Mouse (Mus musculus): ENCODE data around the gene Rnls.

Gene Rnls

GRCm38 (mm10) chr19:33178866-33179265 is 213.2 kb downstream of the Rnls start:
- DNase-seq = no peak

GRCm38 (mm10) chr19:33178367-33178766 is 213.7 kb downstream of the Rnls start:
- DNase-seq = no peak

DNA sequence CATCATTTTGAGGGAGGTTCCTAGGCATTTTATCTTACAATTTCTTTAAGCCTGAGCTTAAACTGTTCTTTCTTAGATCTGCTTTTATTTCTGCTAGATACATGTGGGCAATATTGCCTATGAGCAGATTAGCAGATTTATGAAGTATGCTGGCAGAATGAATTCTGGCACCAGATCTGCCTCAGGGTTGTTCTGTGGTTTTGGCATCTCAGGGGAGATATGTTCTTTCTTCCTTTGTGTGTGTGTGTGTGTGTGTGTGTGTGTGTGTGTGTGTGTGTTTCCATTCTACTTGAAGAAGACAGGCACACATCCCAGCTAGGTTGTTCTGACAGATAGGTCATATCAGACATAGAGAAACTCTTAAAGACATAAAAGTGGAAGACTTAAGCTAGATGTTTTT is 218.1 kb downstream of the Rnls start:
- DNase-seq = no peak

GRCm38 (mm10) chr19:33169881-33170280 is 222.2 kb downstream of the Rnls start:
- DNase-seq = no peak

GRCm38 (mm10) chr19:33167528-33168264 is 224.4 kb downstream of the Rnls start:
- DNase-seq = no peak

- DNase-seq = no peak
These were observed 227.3 kb downstream of the Rnls start for GRCm38 (mm10) chr19:33164801-33165200.

DNA sequence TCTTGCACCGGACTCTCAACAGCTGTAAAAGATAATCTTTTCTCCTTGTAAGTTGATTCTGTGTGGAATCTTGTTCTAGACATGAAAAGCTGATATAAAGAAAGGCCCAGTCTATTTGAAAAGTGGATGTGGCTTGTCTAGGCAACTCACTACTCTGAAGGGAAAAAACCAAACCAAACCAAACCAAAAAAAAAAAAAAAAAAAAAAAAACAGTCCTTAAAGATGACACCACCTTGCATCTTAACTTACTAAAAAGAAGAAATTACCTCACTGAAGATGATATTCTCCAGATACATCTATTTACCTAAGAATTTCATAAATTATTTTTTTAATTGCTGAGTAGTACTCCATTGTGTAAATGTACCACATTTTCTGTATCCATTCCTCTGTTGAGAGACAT is 230.2 kb downstream of the Rnls start:
- DNase-seq = no peak

GRCm38 (mm10) chr19:33159897-33160296 is 232.2 kb downstream of the Rnls start:
- no peak for DNase-seq

DNA sequence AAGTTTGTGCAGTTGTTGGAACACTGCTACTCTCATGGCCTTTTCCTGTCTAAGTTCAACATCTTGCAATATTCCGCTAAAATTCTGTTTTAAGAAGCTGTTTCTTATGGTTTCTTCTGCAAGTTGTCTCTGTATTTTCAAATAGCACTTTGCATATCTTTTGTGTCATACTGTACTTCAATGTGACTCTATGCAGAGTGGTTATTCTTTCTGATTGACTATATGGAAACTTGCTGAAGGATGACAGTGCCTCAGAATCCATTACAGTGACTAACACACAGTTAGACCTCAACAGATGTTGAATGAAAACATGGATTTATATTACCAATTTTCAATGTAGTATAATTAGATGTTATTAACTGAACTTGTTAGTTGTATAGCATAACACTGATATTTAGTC is 232.9 kb downstream of the Rnls start:
- no peak for DNase-seq

DNA sequence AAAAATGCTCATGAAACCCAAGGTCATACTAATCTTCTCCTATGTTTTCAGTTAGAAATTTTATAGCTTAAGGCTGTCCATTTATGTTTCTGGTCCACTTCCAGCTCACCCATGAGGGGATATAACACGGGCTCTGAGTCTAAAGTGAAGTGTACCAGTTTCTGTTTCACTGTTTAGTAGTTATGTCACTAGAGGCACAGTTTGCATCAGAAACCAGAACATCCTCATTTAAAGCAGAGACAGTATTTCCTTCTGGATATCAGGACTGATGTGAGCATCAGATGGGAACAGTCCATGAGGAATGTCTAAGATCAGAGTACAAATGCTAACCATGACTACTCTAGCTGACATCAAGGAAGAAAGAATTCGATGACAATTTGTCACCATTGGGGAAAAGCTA is 233.9 kb downstream of the Rnls start:
- DNase-seq = no peak

DNA sequence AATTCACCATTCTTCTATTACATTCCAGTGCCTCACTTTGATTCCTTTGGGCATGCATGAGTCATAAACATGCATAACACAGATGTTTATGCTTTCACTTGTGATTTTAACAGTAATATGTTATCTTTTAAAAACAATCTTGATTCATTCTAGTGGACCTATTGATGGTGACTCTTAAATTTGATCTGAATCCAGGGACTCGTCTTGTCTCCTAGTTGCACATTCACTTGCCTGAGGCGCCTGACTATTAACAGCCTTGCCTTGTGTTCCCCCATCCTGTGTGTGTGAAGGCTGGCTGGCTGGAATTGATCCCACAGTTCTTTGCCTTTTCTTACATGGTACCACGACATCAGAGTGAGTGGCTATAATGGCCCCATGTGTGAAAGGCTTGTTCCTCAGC is 243.7 kb downstream of the Rnls start:
- no peak for DNase-seq

- DNase-seq = no peak
These were observed 248.9 kb downstream of the Rnls start for GRCm38 (mm10) chr19:33143198-33143597.

GRCm38 (mm10) chr19:33137316-33137715 is 254.8 kb downstream of the Rnls start:
- no peak for DNase-seq

DNA sequence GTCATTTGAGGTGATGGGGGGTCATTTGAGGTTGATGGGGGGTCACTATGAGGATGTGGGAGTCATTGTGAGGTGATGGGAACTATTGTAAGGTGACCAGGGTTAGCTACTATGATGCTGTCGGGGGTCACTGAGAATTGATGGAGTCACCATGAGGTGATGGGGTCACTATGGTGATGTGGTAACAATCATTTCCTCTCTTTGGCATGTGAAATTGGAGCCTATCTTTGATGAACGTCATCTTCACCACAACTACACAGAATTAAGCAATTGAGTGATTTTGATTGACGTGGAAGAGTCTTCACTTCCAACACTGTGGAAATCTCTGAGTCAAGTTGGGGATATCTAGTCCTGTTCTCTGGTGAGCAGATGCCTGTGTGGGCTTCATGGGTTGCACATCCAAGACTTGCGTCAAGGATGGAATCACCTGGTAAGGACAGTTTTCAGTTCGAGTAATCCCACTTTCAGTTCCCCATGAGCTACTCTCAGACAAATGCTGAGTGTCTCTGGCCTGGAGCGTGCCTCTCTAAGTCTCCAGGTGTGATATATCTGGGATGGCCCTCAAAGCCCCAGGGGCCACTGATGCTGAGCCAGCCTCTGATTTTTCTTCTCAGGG is 269.4 kb downstream of the Rnls start:
- no peak for DNase-seq

- no peak for DNase-seq
These were observed 272.1 kb downstream of the Rnls start for GRCm38 (mm10) chr19:33119947-33120346.

DNA sequence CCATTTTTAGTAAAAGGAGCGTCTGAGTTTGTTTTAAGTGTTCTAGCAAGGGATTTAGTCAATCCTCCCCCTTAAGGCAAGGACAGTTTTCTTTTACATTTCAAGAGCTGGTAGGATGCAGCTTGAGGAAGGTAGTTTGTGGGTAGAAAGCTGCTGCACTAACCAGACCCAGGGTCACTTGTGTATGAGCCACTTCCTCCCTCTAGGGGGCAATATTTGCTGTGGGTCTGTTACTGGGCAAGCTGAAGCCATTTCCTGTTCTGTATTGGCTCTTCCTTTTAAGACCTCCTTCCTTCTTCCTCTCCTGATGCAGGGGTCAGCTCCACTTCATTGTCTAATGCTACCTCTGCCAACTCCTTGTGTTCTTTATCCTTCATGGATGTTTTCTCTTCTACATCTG is 273.2 kb downstream of the Rnls start:
- no peak for DNase-seq

- no peak for DNase-seq
These were observed 277.3 kb downstream of the Rnls start for GRCm38 (mm10) chr19:33114631-33115295.

DNA sequence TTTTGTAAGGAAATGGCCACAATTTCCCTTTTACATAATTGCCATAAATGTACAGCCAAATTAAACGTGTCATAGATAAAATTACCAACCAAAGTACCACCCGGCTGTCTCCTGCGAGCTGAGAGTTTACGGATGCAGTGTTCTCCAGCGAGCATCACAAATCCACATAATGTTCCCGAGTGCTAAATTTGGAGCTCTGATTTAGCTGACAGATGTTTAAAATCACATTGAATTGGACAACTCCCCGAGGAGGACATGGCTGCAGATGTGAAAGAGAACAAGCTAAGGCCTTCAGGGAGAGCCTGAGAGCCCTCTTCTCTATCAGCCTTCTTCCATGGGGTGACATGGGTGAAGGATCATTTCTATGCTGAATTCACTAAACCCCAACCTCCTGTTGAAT is 278.3 kb downstream of the Rnls start:
- no peak for DNase-seq

DNA sequence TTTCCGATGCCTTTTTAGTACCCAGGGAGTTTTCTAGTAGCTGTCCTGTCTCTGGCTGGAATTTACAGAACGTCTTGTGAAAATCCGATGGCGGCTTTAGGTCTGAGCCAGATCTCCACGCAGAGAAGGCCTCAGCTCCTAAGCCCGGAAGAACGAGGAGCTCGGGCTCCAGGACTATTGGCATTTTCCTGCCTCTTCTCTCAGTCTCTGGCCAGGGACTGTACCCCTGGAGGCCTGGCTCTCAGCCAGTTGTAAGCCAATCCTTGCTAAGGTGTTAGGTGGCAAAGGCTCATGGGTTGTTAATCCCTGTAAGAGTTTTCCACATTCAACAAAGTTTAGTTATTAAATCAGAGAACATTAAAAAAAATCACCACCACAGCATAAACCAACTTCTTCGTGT is 281.7 kb downstream of the Rnls start:
- DNase-seq = no peak

GRCm38 (mm10) chr19:33109941-33110371 is 282.1 kb downstream of the Rnls start:
- no peak for DNase-seq

DNA sequence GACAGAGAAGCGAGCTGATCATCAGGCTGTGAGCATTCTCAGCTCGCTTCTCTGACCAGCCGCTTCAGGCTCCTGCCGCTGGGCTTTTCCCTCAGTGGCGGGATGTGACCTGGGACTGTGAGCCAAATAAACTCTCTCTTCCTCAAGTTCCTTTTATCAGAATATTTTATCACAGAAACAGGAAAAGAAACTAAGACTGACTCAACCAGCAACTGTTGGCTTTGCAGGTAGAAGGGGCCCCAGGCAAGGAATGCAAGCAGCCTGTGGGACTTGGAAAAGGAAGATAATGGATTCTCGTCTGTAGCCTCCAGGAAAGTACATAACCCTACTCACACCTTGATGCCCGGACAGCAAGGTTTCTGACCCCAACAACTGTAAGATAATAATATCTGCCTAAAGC is 283.0 kb downstream of the Rnls start:
- DNase-seq = no peak

- DNase-seq = no peak
These were observed 288.2 kb downstream of the Rnls start for GRCm38 (mm10) chr19:33103851-33104250.

- no peak for DNase-seq
These were observed 289.3 kb downstream of the Rnls start for GRCm38 (mm10) chr19:33102783-33103139.

DNA sequence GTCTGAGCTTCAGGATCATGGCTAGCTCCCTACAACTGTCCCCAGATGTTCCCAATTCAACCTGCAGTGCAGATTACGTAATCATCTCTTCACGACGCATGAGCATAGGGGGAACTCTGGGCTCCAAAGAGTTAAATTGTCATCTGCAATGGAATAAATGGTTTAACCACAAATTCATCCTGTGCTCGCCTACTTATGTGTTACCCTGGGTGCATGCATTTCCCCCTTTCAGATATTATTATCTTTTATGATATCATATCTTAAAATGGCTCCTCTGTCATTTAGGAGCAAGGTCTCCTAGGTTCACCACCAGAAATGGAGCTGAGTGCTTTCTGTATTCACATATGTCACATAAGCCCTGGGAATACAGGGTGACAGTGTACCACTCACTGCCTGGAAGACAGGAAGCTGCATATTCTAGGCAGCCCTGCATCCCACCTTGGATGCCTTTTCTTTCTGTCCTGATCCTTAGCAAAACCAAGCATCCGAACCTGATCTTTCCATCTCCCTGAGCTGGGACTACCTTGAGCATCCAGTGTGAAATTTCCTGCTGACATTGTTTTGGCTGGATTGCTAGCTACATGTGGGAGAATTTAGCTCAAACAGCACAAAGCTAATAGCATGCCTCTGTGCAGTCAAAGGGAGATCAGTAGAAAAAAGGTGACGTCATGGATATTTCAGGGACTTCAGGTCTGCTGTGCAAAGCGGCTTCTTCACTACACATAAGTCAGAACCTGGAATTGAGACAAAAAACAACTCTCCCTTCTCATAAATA is 289.9 kb downstream of the Rnls start:
- no peak for DNase-seq
